Mouse (Mus musculus) frontal cortex, postnatal 25 days (tissue): Measurements from ENCODE around the gene Efemp1.

Experiments used
- DNase-seq, 2 experiments: peaks; one replicate each; pipeline ENCODE4 v3.0.0; 2022; ENCODE audit warnings: low spot score in 2 of 2

Efemp1 gene

GRCm38 (mm10) chr11:28934449-28934848 lies 81.4 kb downstream of the Efemp1 start:
- DNase-seq, result no peak

- DNase-seq, result no peak
Observed at GRCm38 (mm10) chr11:28939651-28940050, 86.6 kb downstream of the Efemp1 start.

- DNase-seq, result no peak
Observed at GRCm38 (mm10) chr11:28951586-28952210, 98.7 kb downstream of the Efemp1 start.

- DNase-seq, result no peak
Observed at GRCm38 (mm10) chr11:28954673-28955304, 101.8 kb downstream of the Efemp1 start.

GRCm38 (mm10) chr11:28955305-28955701 lies 102.3 kb downstream of the Efemp1 start:
- DNase-seq, result no peak

GRCm38 (mm10) chr11:28961381-28961780 lies 108.4 kb downstream of the Efemp1 start:
- DNase-seq, result no peak
